In the genomic region with DNA sequence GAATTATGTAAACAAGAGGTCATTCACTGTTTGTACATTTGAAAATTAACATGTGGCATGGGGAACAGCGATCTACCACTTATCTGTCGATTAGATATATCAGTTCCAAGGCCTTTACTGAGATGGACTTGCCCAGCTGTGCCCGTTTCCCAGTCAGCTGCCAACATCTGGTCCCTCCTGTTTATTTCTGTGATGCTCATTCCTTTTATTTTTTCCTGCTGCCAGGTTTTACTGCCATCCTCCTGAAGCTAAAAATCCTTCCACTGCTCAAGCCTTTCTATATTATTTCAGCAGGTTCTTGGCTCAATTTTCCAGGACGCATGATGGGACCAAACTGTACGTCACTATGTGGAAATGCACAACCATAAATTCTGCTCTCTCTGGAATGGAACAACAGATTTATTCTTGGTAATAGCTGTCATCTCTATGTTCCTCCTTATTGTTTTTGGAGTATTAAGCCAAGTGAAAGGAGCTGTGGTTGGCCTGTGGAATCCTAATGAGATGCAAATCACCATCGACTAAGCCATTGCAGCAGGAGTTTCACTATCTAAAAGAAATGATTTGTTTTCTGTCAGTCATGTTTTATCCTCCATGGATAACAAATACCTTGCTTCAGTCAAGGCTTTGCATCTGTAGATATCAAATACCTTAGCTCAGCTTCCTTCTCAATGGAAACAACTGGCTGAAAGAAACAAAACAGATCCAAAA, we compare ENCODE assay signal across 21 mouse cellular contexts.
DNase-seq lines count a peak whose midpoint lies in the region; ATAC-seq and TF ChIP-seq lines count a peak whose summit lies in the region.
"Had no signal": no experiment of that assay in that cellular context is flagged by ENCODE, and none has a peak within 500 bp of the region (broad histone marks: within the 10 kb centered on the region; RNA-seq: fewer than 3 reads in every experiment).

No protein-coding gene starts in this region.

- no peak overlapping the region for H3K27ac ChIP-seq in kidney, postnatal 0 days
- H3K27ac ChIP-seq in cortical plate, adult 2 months (ENCODE audit: insufficient read depth, low read length), result peak overlapping the region; percentile 35; the same call in 1 of the 2 replicates
- peak overlapping the region; percentile 40; the same call in 1 of the 2 replicates for H3K27ac ChIP-seq in hindbrain, embryonic 15.5 days (replicated peaks)
- H3K27ac ChIP-seq in midbrain, postnatal 0 days (ENCODE audit: low read depth, low read length), result peak overlapping the region; percentile 62; the same call in 1 of the 2 replicates
- H3K27ac ChIP-seq: gastrocnemius, adult 2 months; heart, embryonic 13.5 days; neural tube, embryonic 12.5 days; stomach, postnatal 0 days had no signal

- TF ChIP-seq CTCF in kidney, postnatal 0 days (IDR thresholded peaks at IDR 0.05; ENCODE audit: low read depth), result no peak
- TF ChIP-seq CTCF in cortical plate, adult 2 months (IDR thresholded peaks at IDR 0.05; ENCODE audit: extremely low read depth, insufficient read depth, low read length), result no peak
- TF ChIP-seq CTCF in midbrain, postnatal 0 days (IDR thresholded peaks at IDR 0.05), result no peak

- WGBS in kidney, postnatal 0 days, result 62% methylated on average over 6 of the region's 6 CpGs
- WGBS in hindbrain, embryonic 15.5 days, result 55% methylated on average over 6 of the region's 6 CpGs
- 44% methylated on average over 6 of the region's 6 CpGs for WGBS in midbrain, postnatal 0 days

- DNase-seq in kidney, postnatal 0 days (ENCODE audit: low spot score), result peak; percentile 51
- DNase-seq in kidney, postnatal 36 days, result no peak
- peak; percentile 39 for DNase-seq in midbrain, postnatal 0 days (ENCODE audit: low spot score)
- DNase-seq in B cell, adult 2 months, result no peak
- no peak for DNase-seq in kidney, adult 18-20 months
- DNase-seq: cerebellum, adult 11-12 months; cerebellum, postnatal 36 days; gastrocnemius, adult 2 months; heart, postnatal 4 days; kidney, postnatal 4 days; lung, adult 2 months; lung, postnatal 36 days; right cerebral cortex, postnatal 25 days; thymus, postnatal 14 days had no signal

- H3K9ac ChIP-seq in kidney, postnatal 0 days (ENCODE audit: low read depth, low read length), result no peak overlapping the region
- H3K9ac ChIP-seq in hindbrain, embryonic 15.5 days, result no peak overlapping the region
- no peak overlapping the region for H3K9ac ChIP-seq in midbrain, postnatal 0 days (replicated peaks; ENCODE audit: low read length, poor library complexity, severe bottlenecking)
- H3K9ac ChIP-seq: heart, embryonic 13.5 days; neural tube, embryonic 12.5 days had no signal

- no peak for ATAC-seq in kidney, postnatal 0 days (replicated peaks; ENCODE audit: low FRiP score, low read depth)
- ATAC-seq in hindbrain, embryonic 15.5 days (ENCODE audit: low FRiP score, low read depth), result no peak; the same call in 1 of the 2 replicates
- ATAC-seq in midbrain, postnatal 0 days (ENCODE audit: low FRiP score), result no peak; the same call in 1 of the 2 replicates
- ATAC-seq: intestine, postnatal 0 days had no signal

- no peaks in the 10 kb centered on the region for H3K36me3 ChIP-seq in kidney, postnatal 0 days (ENCODE audit: insufficient read depth, low read length)
- no peaks in the 10 kb centered on the region for H3K36me3 ChIP-seq in hindbrain, embryonic 15.5 days
- H3K36me3 ChIP-seq in midbrain, postnatal 0 days (ENCODE audit: insufficient read depth, low read length), result no peaks in the 10 kb centered on the region
- H3K36me3 ChIP-seq: heart, embryonic 13.5 days; neural tube, embryonic 12.5 days had no signal

- no peaks in the 10 kb centered on the region for H3K4me1 ChIP-seq in kidney, postnatal 0 days (replicated peaks; ENCODE audit: insufficient read depth, low read length)
- no peaks in the 10 kb centered on the region; the same call in 1 of the 2 replicates for H3K4me1 ChIP-seq in cortical plate, adult 2 months (ENCODE audit: control insufficient read depth, insufficient read depth, low read length)
- peaks cover 24% of the 10 kb centered on the region for H3K4me1 ChIP-seq in hindbrain, embryonic 15.5 days (replicated peaks)
- peaks cover 6% of the 10 kb centered on the region; the same call in 1 of the 2 replicates for H3K4me1 ChIP-seq in midbrain, postnatal 0 days (ENCODE audit: insufficient read depth, low read length)
- H3K4me1 ChIP-seq: neural tube, embryonic 12.5 days had no signal

- H3K9me3 ChIP-seq in kidney, postnatal 0 days (replicated peaks; ENCODE audit: low read length), result no peaks in the 10 kb centered on the region
- H3K9me3 ChIP-seq in hindbrain, embryonic 15.5 days, result no peaks in the 10 kb centered on the region
- no peaks in the 10 kb centered on the region for H3K9me3 ChIP-seq in midbrain, postnatal 0 days (ENCODE audit: low read length)
- H3K9me3 ChIP-seq: heart, embryonic 13.5 days; neural tube, embryonic 12.5 days had no signal

- H3K4me3 ChIP-seq in kidney, postnatal 0 days (replicated peaks; ENCODE audit: low read depth, low read length), result no peak overlapping the region
- no peak overlapping the region for H3K4me3 ChIP-seq in cortical plate, adult 2 months (ENCODE audit: insufficient read depth, low read length)
- no peak overlapping the region for H3K4me3 ChIP-seq in hindbrain, embryonic 15.5 days
- H3K4me3 ChIP-seq in midbrain, postnatal 0 days (ENCODE audit: low read depth, low read length), result no peak overlapping the region
- H3K4me3 ChIP-seq: erythroblast, embryonic 14.5 days; gastrocnemius, adult 2 months; heart, embryonic 13.5 days; neural tube, embryonic 12.5 days had no signal

- TF ChIP-seq POLR2A in cortical plate, adult 2 months (IDR thresholded peaks at IDR 0.05; ENCODE audit: extremely low read depth, insufficient read depth, low read length), result no peak

- H3K4me2 ChIP-seq in kidney, postnatal 0 days (ENCODE audit: low read length), result no peak overlapping the region
- no peak overlapping the region for H3K4me2 ChIP-seq in hindbrain, embryonic 15.5 days
- H3K4me2 ChIP-seq in midbrain, postnatal 0 days (ENCODE audit: low read depth, low read length, poor library complexity, severe bottlenecking), result no peak overlapping the region
- H3K4me2 ChIP-seq: heart, embryonic 13.5 days; neural tube, embryonic 12.5 days had no signal

- no peaks in the 10 kb centered on the region for H3K27me3 ChIP-seq in kidney, postnatal 0 days (ENCODE audit: insufficient read depth, low read length)
- no peaks in the 10 kb centered on the region for H3K27me3 ChIP-seq in hindbrain, embryonic 15.5 days
- no peaks in the 10 kb centered on the region for H3K27me3 ChIP-seq in midbrain, postnatal 0 days (ENCODE audit: insufficient read depth, low read length)
- H3K27me3 ChIP-seq: heart, embryonic 13.5 days; neural tube, embryonic 12.5 days had no signal

Comparison
In these comparisons a context has a peak if more than half of its experiments do, and no peak if none do; other contexts are left out.
1. DNase-seq: peak in kidney, postnatal 0 days (single experiment) and midbrain, postnatal 0 days (single experiment); none in kidney, postnatal 36 days (0 of 2), B cell, adult 2 months (0 of 2) and kidney, adult 18-20 months (single experiment).